Mouse (Mus musculus): ENCODE data around the gene Ccdc180. TPM values are rescaled to one million over a fixed set of nuclear protein-coding genes. Genes with fewer than 3 reads are reported as not detected.

The Ccdc180 gene
- total RNA-seq, 4 experiments from 2014 or later: 0.09 TPM; not detected in 3

GRCm38 (mm10) chr4:45911256-45911655, 21.2 kb downstream of the Ccdc180 start:
- DNase-seq (ENCODE audit: low spot score): no peak

DNA sequence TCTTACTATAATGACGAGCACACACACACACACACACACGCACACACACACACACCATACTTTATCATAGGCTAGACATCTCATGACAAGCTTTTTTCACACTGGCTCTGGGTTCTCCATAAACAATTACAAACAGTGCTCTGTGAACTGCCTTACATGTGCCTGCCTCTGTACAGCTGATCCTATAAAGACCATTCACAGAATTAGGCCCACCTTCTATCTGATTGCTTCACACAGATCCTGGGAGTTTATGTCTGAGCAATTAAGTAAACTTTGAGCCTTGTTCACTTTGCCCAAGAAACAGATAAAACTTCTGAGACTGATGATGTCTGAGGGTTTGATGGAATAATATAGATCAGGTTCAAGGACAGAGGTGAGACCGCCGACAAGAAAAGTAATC, 21.8 kb downstream of the Ccdc180 start:
- no peak for DNase-seq (ENCODE audit: low spot score)

GRCm38 (mm10) chr4:45917091-45917490, 27.0 kb downstream of the Ccdc180 start:
- DNase-seq (ENCODE audit: low spot score): peak; percentile 18

- no peak for DNase-seq (ENCODE audit: low spot score)
Measured at GRCm38 (mm10) chr4:45921663-45922435, 31.7 kb downstream of the Ccdc180 start.

DNA sequence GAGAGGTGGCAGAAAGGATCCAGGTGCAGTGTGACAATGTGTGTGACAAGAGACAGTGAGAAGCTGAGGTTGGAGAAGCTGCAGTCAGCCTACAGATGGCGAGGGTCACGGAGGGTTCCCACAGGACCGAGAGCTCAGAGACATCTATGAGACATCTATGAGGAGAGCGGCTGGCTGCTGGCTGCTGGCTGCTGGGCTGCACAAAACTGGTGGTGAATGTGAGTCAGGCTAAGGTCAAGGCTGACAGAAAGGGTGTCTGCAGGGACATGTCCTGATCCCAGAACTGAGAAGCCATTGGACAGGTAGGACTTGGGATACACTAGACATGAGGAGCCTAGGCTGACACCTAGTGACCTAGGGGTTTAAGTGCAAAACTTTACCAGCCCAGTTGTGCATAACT, 33.9 kb downstream of the Ccdc180 start:
- DNase-seq (ENCODE audit: low spot score): no peak

GRCm38 (mm10) chr4:45928561-45928960, 38.5 kb downstream of the Ccdc180 start:
- DNase-seq (ENCODE audit: low spot score): no peak

DNA sequence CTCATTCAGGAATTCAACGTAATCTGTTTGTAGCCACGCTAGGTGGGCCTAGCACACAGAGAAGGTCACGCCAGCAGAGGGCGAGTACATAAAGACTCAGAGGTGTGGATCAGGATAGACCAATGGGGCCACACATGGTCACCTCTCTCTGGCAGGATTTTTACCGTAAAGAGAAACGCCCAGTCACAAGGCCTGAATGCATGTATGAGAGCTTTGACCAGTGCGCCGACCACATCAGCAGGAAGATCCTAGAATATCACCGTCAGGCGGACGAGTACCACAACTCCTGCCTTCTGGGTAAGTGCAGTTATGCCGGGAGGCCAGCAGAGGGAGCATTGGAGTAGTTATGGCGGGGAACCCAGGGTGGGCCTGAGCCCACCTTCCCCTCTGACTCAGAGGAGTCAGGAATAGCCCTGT, 51.5 kb downstream of the Ccdc180 start:
- DNase-seq (ENCODE audit: low spot score): peak; percentile 44

GRCm38 (mm10) chr4:45947729-45948128, 57.6 kb downstream of the Ccdc180 start:
- no peak for DNase-seq (ENCODE audit: low spot score)

DNA sequence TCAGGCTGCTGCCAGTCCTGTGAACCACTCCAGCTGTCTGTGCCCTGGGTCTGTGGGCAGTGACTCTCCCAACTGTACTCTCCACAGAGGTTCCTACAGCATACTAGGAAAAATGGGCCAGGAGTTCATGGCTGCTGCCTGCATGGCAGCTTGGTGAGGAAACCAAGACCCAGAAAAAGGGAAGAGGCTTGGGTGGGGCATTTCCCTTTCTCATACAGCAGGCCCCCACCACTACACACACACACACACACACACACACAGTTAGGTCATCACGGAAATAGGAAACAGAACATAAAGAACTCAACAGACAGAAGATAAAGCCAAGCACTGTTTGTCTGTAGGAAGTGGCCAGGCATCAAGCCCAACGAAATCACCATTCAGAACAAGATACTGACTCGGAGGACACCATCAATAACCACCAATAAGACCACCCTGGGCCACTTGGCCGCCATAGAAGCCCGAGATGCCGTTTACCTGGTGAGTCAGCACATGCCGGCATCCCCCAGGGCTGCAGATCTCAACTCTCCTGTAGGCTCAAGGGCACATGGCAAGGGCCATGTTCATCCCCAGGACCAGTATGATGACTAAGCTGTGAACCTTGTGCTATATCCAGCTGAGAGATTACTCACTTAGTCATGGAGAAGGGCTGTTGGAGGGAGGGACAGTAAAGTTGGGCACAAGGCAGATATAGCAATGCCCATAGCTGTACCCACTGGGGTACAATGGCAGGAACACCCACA, 59.2 kb downstream of the Ccdc180 start:
- DNase-seq (ENCODE audit: low spot score): no peak

- no peak for DNase-seq (ENCODE audit: low spot score)
Measured at GRCm38 (mm10) chr4:45951830-45952229, 61.7 kb downstream of the Ccdc180 start.

DNA sequence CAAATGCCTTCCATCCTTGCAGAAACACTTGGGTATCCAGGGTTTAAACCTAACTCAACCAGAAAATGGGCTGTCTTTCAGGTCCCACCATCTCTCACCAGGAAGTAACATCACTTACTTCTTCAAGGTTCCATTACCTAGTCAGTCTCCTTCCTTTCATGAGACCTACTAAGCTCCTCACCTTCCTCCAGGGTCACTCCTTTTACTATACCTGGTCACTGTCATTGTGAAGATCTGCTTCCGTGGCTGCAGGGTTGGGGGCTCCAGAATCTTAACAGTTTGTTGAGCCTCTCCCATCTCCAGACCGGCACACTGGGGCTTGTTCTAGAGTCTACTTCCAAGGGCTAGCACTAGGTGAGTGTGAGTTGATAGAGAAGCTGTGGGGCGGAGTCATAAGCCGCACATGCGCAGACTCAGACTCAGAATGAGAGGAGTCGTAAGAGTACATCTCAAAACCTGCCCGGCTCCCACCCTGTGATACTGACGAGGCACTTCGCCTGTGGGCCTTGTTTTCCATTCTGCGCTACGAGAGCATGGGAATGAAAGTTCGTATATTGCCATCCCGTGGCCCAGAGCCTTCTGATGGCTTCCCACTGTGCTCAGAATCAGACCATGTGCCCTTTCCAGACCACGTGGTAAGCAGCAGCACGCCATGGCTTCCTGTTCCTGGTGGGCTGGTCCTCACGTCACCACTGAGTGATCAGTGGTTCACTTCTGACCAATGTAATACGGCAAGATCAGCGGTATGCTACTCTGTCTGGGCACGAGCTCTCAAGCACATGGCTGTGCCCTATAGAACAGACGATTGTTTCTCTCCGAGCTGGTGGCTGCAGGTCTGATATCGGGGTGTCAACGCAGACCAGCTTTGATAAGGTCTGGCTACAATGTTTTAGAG, 63.2 kb downstream of the Ccdc180 start:
- DNase-seq (ENCODE audit: low spot score): no peak

GRCm38 (mm10) chr4:45955235-45955634, 65.1 kb downstream of the Ccdc180 start:
- DNase-seq (ENCODE audit: low spot score): no peak

- DNase-seq (ENCODE audit: low spot score): no peak
Measured at GRCm38 (mm10) chr4:45956131-45956530, 66.0 kb downstream of the Ccdc180 start.

- DNase-seq (ENCODE audit: low spot score): no peak
Measured at GRCm38 (mm10) chr4:45956706-45957105, 66.6 kb downstream of the Ccdc180 start.

DNA sequence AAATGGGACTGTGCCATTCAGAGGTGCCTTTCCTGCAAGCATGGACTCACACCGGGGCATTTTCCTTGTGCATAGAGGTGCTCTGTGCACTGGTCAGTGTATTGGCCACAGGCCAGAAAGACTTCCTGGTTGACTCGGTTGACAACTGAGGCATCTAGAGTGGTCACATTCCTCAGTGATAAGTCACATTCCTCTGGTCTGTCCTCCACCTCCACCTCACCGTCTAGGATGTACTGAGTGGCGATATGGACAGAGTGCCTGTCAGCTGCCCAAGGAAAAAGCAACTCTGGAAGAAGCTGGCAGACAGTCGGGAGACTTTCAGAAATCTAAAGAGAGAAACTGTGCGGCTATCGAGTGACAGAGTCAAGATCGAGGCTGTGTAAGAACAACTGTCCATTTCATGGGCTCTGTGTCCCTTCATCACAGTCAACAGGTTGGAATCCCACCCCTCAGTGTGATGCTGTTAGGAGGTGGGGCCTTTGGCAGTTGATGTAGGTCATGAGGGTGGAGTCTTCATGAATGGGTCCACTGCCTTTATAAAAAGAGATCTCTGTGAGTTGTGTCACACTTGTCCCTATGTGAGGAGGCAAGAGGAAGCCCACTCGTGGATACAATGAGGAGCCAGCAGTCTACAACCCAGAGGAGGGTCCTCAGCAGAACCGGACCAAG, 74.8 kb downstream of the Ccdc180 start, which contains the start of gene Tdrd7:
TSS of gene Tdrd7 (plus strand) at position 564 of the 669 bp plus-strand sequence.
- no peak for DNase-seq (ENCODE audit: low spot score)

DNA sequence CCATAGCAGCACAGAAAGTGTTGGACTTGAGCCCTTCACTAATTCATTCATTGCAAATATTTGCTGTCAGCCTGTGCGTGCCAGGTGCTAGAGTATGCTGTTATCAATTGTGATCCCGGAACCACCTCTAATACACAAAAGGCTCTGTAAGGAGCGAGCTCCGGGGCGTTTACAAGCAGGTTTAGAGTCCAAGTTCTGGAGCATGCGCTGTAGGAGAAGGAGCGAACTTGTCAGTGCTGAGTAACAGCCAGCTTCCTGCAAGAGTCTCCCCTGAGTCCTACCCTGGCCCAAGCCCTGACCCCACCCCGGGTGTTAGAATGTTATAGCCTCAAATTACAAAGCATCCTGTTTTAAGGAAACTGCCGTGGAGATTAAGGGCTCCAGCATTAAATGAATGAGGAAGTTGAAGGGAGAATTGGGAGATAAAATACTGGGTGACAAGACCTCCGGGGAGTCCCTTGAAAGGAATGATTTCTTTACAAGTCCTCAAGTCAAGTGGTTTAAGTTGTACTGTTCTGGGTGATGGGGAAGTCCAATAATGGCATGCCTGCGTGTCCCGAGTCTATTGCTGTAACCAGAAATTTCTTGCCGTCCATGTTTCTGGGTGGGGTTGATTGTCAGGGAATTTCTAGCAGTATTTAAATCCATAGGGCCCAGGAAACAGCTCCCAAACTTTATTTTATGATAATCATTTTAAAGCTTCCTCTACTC, 75.8 kb downstream of the Ccdc180 start:
- DNase-seq (ENCODE audit: low spot score): peak; percentile 73

DNA sequence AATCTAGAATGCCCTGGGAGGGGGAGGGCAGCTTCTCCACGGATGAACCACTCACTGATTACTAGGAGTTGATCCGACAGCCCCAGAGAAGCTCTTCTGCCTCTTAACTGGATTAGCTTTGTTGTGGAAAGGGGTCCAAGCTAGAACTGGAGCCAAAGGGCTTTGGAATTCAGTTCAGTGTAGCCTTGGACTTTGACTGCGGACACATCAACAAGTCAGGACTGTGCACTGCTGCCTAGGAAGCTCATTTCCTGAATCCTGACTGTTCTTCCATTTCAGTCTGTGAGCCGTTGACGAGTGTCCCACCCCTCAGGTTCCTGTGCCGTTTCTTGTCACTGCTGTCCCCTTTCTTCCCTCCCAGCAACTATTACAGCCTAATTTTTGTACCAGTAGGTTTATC, 76.6 kb downstream of the Ccdc180 start:
- DNase-seq (ENCODE audit: low spot score): no peak

- DNase-seq (ENCODE audit: low spot score): peak; percentile 61
Measured at GRCm38 (mm10) chr4:45967479-45968341, 77.6 kb downstream of the Ccdc180 start.

DNA sequence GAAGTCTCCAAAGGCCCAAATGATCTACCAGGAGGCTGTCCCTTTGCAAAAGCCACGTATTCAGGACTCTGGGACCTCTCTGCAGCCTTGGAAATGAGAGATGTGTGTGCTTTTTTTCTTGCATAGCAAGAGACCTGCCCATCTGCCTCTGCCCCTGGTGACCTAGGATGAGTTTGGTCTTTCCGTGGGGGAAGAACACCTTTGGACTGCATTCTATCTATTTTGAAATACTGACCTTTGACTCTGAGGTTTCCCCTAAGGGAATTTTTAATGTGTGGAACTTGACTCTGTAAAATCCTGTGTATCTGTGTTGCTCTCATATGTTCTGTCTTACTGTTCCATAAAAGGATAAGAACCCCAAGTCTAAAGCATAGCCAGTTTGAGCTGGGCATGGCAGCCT, 78.9 kb downstream of the Ccdc180 start:
- DNase-seq (ENCODE audit: low spot score): no peak

Data from heart, adult 8-10 months (tissue).